Mouse (Mus musculus) heart, postnatal 0 days (tissue): ENCODE results near the gene Ccdc130. TPM values are rescaled to one million over a fixed set of nuclear protein-coding genes. Genes with fewer than 3 reads are reported as not detected.

Experiments
- ATAC-seq: fragments of 200-750 bp; cut with Nextera tagmentation; 2 replicates; pipeline ENCODE4 v1.8.0; 2017; ENCODE audit warnings: low read depth, moderate number of reproducible peaks, moderate library complexity; ENCODE audit not compliant: insufficient read depth
- DNase-seq: peaks from one replicate; pipeline ENCODE4 v3.0.0-alpha.2; 2016; ENCODE audit warnings: low spot score
- H3K27ac ChIP-seq: fragments of 300-500 bp; sonication (generic); 2 replicates; pipeline ENCODE4 v1.5.1; 2014; ENCODE audit warnings: low read depth, mild to moderate bottlenecking
- H3K27me3 ChIP-seq: fragments of 300-500 bp; sonication (generic); 2 replicates; pipeline ENCODE4 v1.6.1; 2014; ENCODE audit warnings: low read length, mixed read lengths; ENCODE audit not compliant: control insufficient read depth, insufficient read depth
- H3K36me3 ChIP-seq: fragments of 300-500 bp; sonication (generic); replicated peaks from 2 replicates; pipeline ENCODE4 v1.6.1; 2014; ENCODE audit warnings: low read length, mixed read lengths; ENCODE audit not compliant: control insufficient read depth, insufficient read depth
- H3K4me1 ChIP-seq: fragments of 300-500 bp; sonication (generic); 2 replicates; pipeline ENCODE4 v1.6.1; 2014; ENCODE audit warnings: antibody characterized with exemption; ENCODE audit not compliant: control insufficient read depth, insufficient read depth
- H3K4me2 ChIP-seq: fragments of 300-500 bp; sonication (generic); 2 replicates; pipeline ENCODE4 v1.6.1; 2014; ENCODE audit warnings: low read depth, mild to moderate bottlenecking, low read length, moderate library complexity
- H3K4me3 ChIP-seq: fragments of 300-500 bp; sonication (generic); 2 replicates; pipeline ENCODE4 v1.5.1; 2014; ENCODE audit warnings: low read depth, low read length
- H3K9ac ChIP-seq: fragments of 300-500 bp; sonication (generic); replicated peaks from 2 replicates; pipeline ENCODE4 v1.6.1; 2014; ENCODE audit warnings: low read depth, low read length, mixed read lengths
- H3K9me3 ChIP-seq: fragments of 300-500 bp; sonication (generic); replicated peaks from 2 replicates; pipeline ENCODE4 v1.6.1; 2016; ENCODE audit warnings: low read length; ENCODE audit not compliant: control insufficient read depth
- CTCF ChIP-seq: IDR thresholded peaks from 2 replicates; pipeline ENCODE4 v1.5.1; 2016; ENCODE audit warnings: antibody characterized with exemption, control low read depth, low read depth
- EP300 ChIP-seq: IDR thresholded peaks from 2 replicates; pipeline ENCODE4 v1.6.1; 2016; ENCODE audit warnings: antibody characterized with exemption, low read depth
- WGBS: fragments of 180-500 bp; shearing (Covaris S2); extraction: QIAGEN DNeasy Blood & Tissue Kit; methylation state at CpG from one replicate; pipeline ENCODE4 v1.1.7; 2014; 5-methylcytosine and 5-hydroxymethylcytosine counted together
- polyA plus RNA-seq: library from polyadenylated mRNA; unstranded; fragments of >200 nt; fragmentation: Nextera tagmentation; extraction: Ambion mirVana; gene quantifications from 2 replicates; pipeline ENCODE4 v1.2.1, GENCODE M21; 2015
- total RNA-seq: library from RNA; depleted of rRNA; stranded (reverse); fragments of >200 nt; gene quantifications from 2 replicates; pipeline ENCODE4 v1.2.3, GENCODE M21; 2014; ENCODE audit warnings: low replicate concordance; rRNA removed

Gene Ccdc130
- total RNA-seq (7.0 and 14.4 TPM in 2 replicates), polyA plus RNA-seq (12.2 and 12.7 TPM in 2 replicates)

DNA sequence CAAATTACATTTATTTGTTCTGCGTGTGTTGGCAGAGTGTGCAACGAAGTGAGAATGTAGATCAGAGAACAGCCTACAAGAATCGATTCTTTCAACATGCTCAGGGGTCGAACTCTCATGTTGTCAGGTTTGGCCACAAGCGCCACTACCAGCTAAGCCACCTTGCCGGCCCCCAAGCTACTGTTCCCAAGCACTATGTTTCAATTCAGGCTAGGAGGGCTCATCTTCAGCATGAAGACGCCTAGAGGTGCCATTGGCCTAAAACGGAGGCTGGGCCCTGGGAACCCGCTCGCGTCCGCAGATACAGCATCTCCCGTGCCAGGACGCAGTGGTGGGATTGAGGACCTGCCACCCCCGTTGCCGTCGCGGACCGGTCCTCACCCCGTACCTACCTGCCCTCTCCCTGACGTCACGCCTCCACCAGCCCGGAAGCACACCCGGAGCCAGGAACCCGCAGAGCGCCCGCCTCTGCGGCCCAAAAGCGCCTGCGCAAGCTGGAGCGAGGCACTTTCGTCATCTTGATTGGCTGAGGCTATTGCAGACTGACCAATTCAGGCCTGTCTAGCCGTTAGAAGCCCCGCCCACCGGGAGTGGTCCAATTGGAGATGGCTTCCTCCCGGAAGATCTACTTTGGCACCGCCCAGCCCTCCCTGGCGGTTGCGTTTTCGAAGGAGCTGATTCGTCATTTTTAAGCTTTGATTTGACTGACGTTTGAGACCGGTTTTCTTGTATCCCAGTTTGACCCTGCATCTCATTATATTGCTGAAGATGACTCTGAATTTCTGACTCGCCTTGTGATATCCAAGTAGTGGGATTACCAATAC lies at the start of gene Ccdc130:
Ccdc130 (minus strand) TSS at position 431 of the 824 bp plus-strand sequence.
- Histone ChIP-seq H3K27ac (peak within 1 kb of the TSS; percentile 44), H3K9me3 (no peaks in the 10 kb centered on the region), H3K4me2 (peak within 1 kb of the TSS; percentile 64), H3K36me3 (peaks cover 18% of the 10 kb centered on the region), H3K27me3 (no peaks in the 10 kb centered on the region), H3K4me1 (peaks cover 7% of the 10 kb centered on the region), H3K4me3 (peak within 1 kb of the TSS; percentile 55), H3K9ac (peak within 1 kb of the TSS; percentile 52)
- TF ChIP-seq EP300 (no peak), CTCF (no peak)
- ATAC-seq (peak; percentile 100), DNase-seq (peak; percentile 99)
- WGBS, result 1% methylated on average over 44 of the region's 44 CpGs

DNA sequence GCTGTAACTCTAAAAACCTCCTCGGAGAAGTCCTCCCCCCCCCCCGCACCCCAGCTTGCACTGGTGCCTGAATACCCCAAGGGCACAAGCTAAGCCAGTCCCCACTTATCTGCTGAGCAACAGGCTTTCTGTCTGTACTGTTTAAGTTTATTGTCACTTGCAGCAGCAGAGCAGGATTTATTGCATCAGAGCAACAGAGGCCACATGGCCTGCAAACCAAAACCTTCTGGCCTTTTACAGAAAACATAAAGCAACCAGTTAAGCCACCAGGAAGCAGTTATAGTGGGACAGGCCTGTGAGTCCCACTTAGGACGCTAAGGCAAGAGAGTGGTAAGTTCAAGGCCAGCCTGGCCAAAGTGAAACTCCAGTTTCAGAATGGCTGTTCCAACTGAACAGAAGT lies 38.2 kb upstream of the Ccdc130 start:
- DNase-seq (no peak), ATAC-seq (no peak)
- Histone ChIP-seq H3K9me3 (no peaks in the 10 kb centered on the region), H3K4me1 (peaks cover 10% of the 10 kb centered on the region; the same call in 1 of the 2 replicates), H3K27me3 (no peaks in the 10 kb centered on the region), H3K36me3 (no peaks in the 10 kb centered on the region), H3K27ac (no peak overlapping the region), H3K4me3 (no peak overlapping the region), H3K9ac (no peak overlapping the region), H3K4me2 (no peak overlapping the region)
- no peak for TF ChIP-seq EP300
- TF ChIP-seq CTCF, result no peak
- 60% methylated on average over 3 of the region's 3 CpGs for WGBS

DNA sequence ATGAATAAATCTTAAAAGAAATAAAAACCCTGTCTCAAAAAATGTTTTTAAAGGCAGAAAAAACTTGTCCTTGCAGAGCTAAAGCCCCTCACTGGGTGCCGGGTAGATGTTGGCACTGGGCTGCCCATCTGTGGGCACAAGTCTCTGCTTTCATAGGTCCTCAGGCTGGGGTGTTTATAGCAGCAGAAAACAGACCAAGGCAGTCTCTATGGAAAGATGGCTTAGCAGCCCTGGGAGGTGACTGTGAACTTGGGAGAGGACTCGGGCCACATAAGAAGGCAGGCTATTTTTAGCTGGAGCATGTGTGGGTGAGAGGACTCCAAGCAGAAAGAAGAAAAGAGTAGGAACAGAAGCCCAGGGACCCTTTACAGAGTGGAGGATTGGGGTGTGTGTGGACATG lies 33.8 kb upstream of the Ccdc130 start:
- H3K36me3 ChIP-seq, result no peaks in the 10 kb centered on the region
- TF ChIP-seq CTCF (no peak), EP300 (no peak)
- no peaks in the 10 kb centered on the region for H3K27me3 ChIP-seq
- ATAC-seq, result no peak
- peaks cover 10% of the 10 kb centered on the region; the same call in 1 of the 2 replicates for H3K4me1 ChIP-seq
- peak overlapping the region; percentile 34; the same call in 1 of the 2 replicates for H3K27ac ChIP-seq
- no peak overlapping the region for H3K4me3 ChIP-seq
- 0 out of 2 replicates have a peak, but pooled peaks cover 11% of the 10 kb centered on the region for H3K9me3 ChIP-seq
- peak; percentile 39 for DNase-seq
- no peak overlapping the region for H3K9ac ChIP-seq
- no peak overlapping the region for H3K4me2 ChIP-seq
- 29% methylated on average over 2 of the region's 2 CpGs for WGBS

DNA sequence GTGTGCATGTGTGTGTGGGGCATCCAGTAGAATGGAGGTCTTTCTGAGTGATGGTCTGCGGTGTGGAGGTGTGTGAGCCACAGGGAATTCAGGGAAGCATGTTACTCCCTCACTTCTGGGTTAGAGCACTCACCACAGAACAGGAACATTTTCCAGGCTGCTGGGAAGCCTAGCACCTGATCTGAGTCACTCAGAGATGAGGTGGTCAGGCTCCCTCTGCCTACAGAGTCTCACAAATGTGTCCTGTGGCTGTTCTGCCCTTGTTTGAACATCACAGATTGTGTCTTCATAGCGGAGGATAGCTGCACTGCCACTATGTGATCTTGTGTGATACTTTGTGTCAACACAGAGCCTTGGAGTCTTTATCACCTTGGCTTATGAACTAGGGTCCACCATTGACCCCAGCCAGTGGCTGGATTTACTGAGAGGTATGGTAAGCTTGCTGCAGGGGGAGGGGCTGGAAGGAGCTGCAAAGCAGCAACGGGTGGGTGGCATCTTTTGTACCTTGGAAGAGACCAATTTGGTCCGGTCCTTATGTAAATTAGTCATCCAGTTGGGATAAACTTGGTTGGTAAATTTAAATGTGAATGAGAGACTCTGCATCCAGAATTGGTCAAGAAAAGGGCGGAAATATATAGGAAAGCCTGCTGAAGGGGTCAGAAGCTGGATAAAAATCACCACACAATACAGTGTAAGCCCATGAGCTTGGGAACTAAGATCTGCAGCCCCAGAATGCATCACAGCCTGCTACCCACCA lies 27.0 kb upstream of the Ccdc130 start:
- 71% methylated on average over 5 of the region's 5 CpGs for WGBS
- Histone ChIP-seq H3K27me3 (no peaks in the 10 kb centered on the region), H3K27ac (no peak overlapping the region), H3K4me3 (no peak overlapping the region), H3K4me2 (no peak overlapping the region), H3K9me3 (0 out of 2 replicates have a peak, but pooled peaks cover 11% of the 10 kb centered on the region), H3K9ac (no peak overlapping the region), H3K4me1 (no peaks in the 10 kb centered on the region), H3K36me3 (no peaks in the 10 kb centered on the region)
- TF ChIP-seq EP300, result no peak
- no peak for TF ChIP-seq CTCF
- ATAC-seq (no peak), DNase-seq (no peak)

DNA sequence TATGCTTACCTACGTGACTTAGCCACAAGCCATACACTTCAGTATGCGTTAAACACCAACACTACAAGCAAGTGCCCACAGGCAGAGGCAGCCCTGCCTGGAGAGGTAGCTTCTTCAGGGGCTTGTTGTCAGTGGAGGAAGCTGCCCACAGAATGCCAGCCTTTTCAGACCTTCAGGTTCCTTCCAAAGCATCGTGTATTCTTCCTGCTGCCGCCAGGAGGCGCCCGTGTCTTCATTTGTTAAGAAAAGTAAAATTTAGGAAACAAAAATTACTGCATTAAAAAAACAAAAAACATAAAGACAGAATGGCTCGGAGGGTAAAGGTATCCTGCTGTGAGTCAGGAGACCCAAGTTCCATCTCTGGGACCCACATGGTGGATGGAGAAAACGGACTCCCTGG lies 21.5 kb upstream of the Ccdc130 start:
- no peak for ATAC-seq
- Histone ChIP-seq H3K4me1 (no peaks in the 10 kb centered on the region), H3K9ac (no peak overlapping the region), H3K27me3 (no peaks in the 10 kb centered on the region), H3K4me3 (no peak overlapping the region), H3K36me3 (no peaks in the 10 kb centered on the region), H3K9me3 (no peaks in the 10 kb centered on the region), H3K4me2 (no peak overlapping the region), H3K27ac (no peak overlapping the region)
- peak; percentile 57 for DNase-seq
- TF ChIP-seq EP300 (no peak), CTCF (peak; percentile 67)
- 22% methylated on average over 8 of the region's 8 CpGs for WGBS
